29 mouse cellular contexts compared by ENCODE assay signal in the genomic region with DNA sequence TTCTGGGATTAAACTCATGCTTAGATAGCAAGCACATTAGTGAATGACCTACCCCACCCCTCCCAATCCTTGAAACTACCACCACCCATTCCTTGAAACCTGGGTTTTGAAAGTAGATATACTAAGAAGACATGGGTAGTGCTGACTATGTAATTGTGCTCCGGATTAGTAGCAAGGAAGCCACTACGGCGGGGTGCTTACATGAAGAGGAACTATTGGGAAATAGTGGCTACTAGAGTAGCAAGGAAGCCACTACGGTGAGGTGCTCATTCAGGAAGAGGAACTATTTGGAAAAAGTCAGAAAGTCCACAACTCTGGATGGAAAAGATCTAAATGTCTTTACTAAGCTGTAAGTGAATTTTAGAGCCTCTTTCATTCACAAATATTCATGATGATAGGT. TPM values are rescaled to one million over a fixed set of nuclear protein-coding genes. Genes with fewer than 3 reads are reported as not detected.
DNase-seq lines count a peak whose midpoint lies in the region; ATAC-seq and TF ChIP-seq lines count a peak whose summit lies in the region.
"Had no signal": no experiment of that assay in that cellular context is flagged by ENCODE, and none has a peak within 500 bp of the region (broad histone marks: within the 10 kb centered on the region; RNA-seq: fewer than 3 reads in every experiment).

No protein-coding gene starts in this region.

- H3K9ac ChIP-seq in liver, embryonic 16.5 days (ENCODE audit: low read depth, low read length), result no peak overlapping the region
- H3K9ac ChIP-seq in liver, postnatal 0 days (replicated peaks), result no peak overlapping the region
- H3K9ac ChIP-seq in hindbrain, embryonic 14.5 days, result no peak overlapping the region
- no peak overlapping the region for H3K9ac ChIP-seq in hindbrain, embryonic 16.5 days (ENCODE audit: low read depth, low read length)
- H3K9ac ChIP-seq: embryonic facial prominence, embryonic 12.5 days; hindbrain, embryonic 15.5 days; kidney, embryonic 15.5 days; liver, embryonic 12.5 days; lung, embryonic 15.5 days; midbrain, embryonic 12.5 days; stomach, embryonic 15.5 days had no signal

- H3K9me3 ChIP-seq in liver, embryonic 16.5 days (replicated peaks; ENCODE audit: control insufficient read depth, low read length), result no peaks in the 10 kb centered on the region
- H3K9me3 ChIP-seq in liver, postnatal 0 days (ENCODE audit: low read length), result no peaks in the 10 kb centered on the region
- no peaks in the 10 kb centered on the region for H3K9me3 ChIP-seq in hindbrain, embryonic 14.5 days (ENCODE audit: control insufficient read depth, low read length)
- no peaks in the 10 kb centered on the region for H3K9me3 ChIP-seq in hindbrain, embryonic 16.5 days (ENCODE audit: control insufficient read depth, low read length)
- H3K9me3 ChIP-seq: embryonic facial prominence, embryonic 12.5 days; forebrain, embryonic 10.5 days; hindbrain, embryonic 15.5 days; kidney, embryonic 15.5 days; liver, embryonic 12.5 days; lung, embryonic 15.5 days; megakaryocyte, embryonic 14.5 days; midbrain, embryonic 12.5 days; stomach, embryonic 15.5 days had no signal

- 43% methylated on average over 4 of the region's 4 CpGs for WGBS in liver, embryonic 16.5 days (ENCODE audit: insufficient replicate concordance)
- WGBS in liver, postnatal 0 days (ENCODE audit: insufficient replicate concordance), result 54% methylated on average over 4 of the region's 4 CpGs
- 94% methylated on average over 4 of the region's 4 CpGs for WGBS in hindbrain, embryonic 14.5 days
- 93% methylated on average over 4 of the region's 4 CpGs for WGBS in hindbrain, embryonic 16.5 days

- TF ChIP-seq EP300 in liver, postnatal 0 days (IDR thresholded peaks at IDR 0.05; ENCODE audit: low read depth), result no peak

- no peak for DNase-seq in liver, postnatal 0 days
- DNase-seq in hindbrain, embryonic 14.5 days (ENCODE audit: low spot score), result no peak
- DNase-seq: adrenal gland, postnatal 36 days; B cell, adult 2 months; cerebellum, adult 2 months; cerebellum, postnatal 14 days; heart, postnatal 4 days; kidney, adult 18-20 months; kidney, postnatal 36 days; layer of hippocampus, postnatal 36 days; left cerebral cortex, postnatal 4 days; right cerebral cortex, postnatal 25 days; thymus, postnatal 14 days had no signal

- H3K4me1 ChIP-seq in liver, embryonic 16.5 days (ENCODE audit: control insufficient read depth, low read depth, low read length), result no peaks in the 10 kb centered on the region
- peaks cover 3% of the 10 kb centered on the region for H3K4me1 ChIP-seq in liver, postnatal 0 days (ENCODE audit: insufficient read depth)
- H3K4me1 ChIP-seq in bone marrow macrophage, adult 2 months (ENCODE audit: control insufficient read depth, insufficient read depth, low read length), result peaks cover 62% of the 10 kb centered on the region
- no peaks in the 10 kb centered on the region for H3K4me1 ChIP-seq in hindbrain, embryonic 14.5 days (replicated peaks; ENCODE audit: control insufficient read depth, insufficient read depth, low read length)
- no peaks in the 10 kb centered on the region for H3K4me1 ChIP-seq in hindbrain, embryonic 16.5 days (ENCODE audit: control insufficient read depth, insufficient read depth, low read depth, low read length)
- H3K4me1 ChIP-seq: embryonic facial prominence, embryonic 12.5 days; forebrain, embryonic 10.5 days; hindbrain, embryonic 15.5 days; kidney, embryonic 15.5 days; lung, embryonic 15.5 days; midbrain, embryonic 12.5 days; stomach, embryonic 15.5 days had no signal

- no peak for TF ChIP-seq POLR2A in bone marrow macrophage, adult 2 months (IDR thresholded peaks at IDR 0.05; ENCODE audit: borderline replicate concordance, low read depth, low read length)

- H3K4me2 ChIP-seq in liver, embryonic 16.5 days (ENCODE audit: low read depth, low read length), result no peak overlapping the region
- H3K4me2 ChIP-seq in liver, postnatal 0 days (ENCODE audit: low read depth, low read length), result no peak overlapping the region
- no peak overlapping the region for H3K4me2 ChIP-seq in hindbrain, embryonic 14.5 days (replicated peaks)
- H3K4me2 ChIP-seq in hindbrain, embryonic 16.5 days (ENCODE audit: low read length), result no peak overlapping the region
- H3K4me2 ChIP-seq: embryonic facial prominence, embryonic 12.5 days; heart, embryonic 11.5 days; hindbrain, embryonic 15.5 days; kidney, embryonic 15.5 days; liver, embryonic 12.5 days; lung, embryonic 15.5 days; midbrain, embryonic 12.5 days; stomach, embryonic 15.5 days had no signal

- no peak for TF ChIP-seq CTCF in liver, postnatal 0 days (IDR thresholded peaks at IDR 0.05; ENCODE audit: low read depth)
- no peak for TF ChIP-seq CTCF in bone marrow macrophage, adult 2 months (IDR thresholded peaks at IDR 0.05; ENCODE audit: low read depth, low read length)

- H3K36me3 ChIP-seq in liver, embryonic 16.5 days (ENCODE audit: control insufficient read depth, insufficient read depth), result no peaks in the 10 kb centered on the region
- no peaks in the 10 kb centered on the region for H3K36me3 ChIP-seq in liver, postnatal 0 days (replicated peaks; ENCODE audit: insufficient read depth, low read length)
- no peaks in the 10 kb centered on the region for H3K36me3 ChIP-seq in hindbrain, embryonic 14.5 days (replicated peaks; ENCODE audit: control insufficient read depth, insufficient read depth)
- H3K36me3 ChIP-seq in hindbrain, embryonic 16.5 days (ENCODE audit: control insufficient read depth, insufficient read depth, low read length), result no peaks in the 10 kb centered on the region
- H3K36me3 ChIP-seq: embryonic facial prominence, embryonic 12.5 days; forebrain, embryonic 10.5 days; hindbrain, embryonic 15.5 days; kidney, embryonic 15.5 days; lung, embryonic 15.5 days; midbrain, embryonic 12.5 days; stomach, embryonic 15.5 days had no signal

- peak; percentile 37; the same call in 1 of the 2 replicates for ATAC-seq in liver, embryonic 16.5 days (ENCODE audit: low read depth)
- no peak for ATAC-seq in liver, postnatal 0 days
- ATAC-seq in granulocyte monocyte progenitor cell, adult 5-6 weeks (replicated peaks; ENCODE audit: poor library complexity, severe bottlenecking), result peak; percentile 74
- ATAC-seq in monocyte, adult 5-6 weeks (replicated peaks; ENCODE audit: insufficient number of reproducible peaks, low FRiP score, low TSS enrichment, poor library complexity, severe bottlenecking), result peak; percentile 56; the same call in 1 of the 2 replicates
- ATAC-seq in hindbrain, embryonic 14.5 days (ENCODE audit: low FRiP score), result no peak
- no peak for ATAC-seq in hindbrain, embryonic 16.5 days
- ATAC-seq: forebrain, embryonic 16.5 days; liver, embryonic 12.5 days had no signal

- H3K27ac ChIP-seq in liver, embryonic 16.5 days (ENCODE audit: low read length), result no peak overlapping the region
- no peak overlapping the region for H3K27ac ChIP-seq in liver, postnatal 0 days (ENCODE audit: low read depth)
- peak overlapping the region; percentile 60 for H3K27ac ChIP-seq in bone marrow macrophage, adult 2 months (ENCODE audit: insufficient read depth, low read depth, low read length)
- no peak overlapping the region for H3K27ac ChIP-seq in hindbrain, embryonic 14.5 days
- no peak overlapping the region for H3K27ac ChIP-seq in hindbrain, embryonic 16.5 days (ENCODE audit: low read depth, low read length)
- H3K27ac ChIP-seq: embryonic facial prominence, embryonic 12.5 days; forebrain, embryonic 10.5 days; hindbrain, embryonic 15.5 days; kidney, embryonic 15.5 days; liver, embryonic 12.5 days; lung, embryonic 15.5 days; midbrain, embryonic 12.5 days had no signal

- no peak overlapping the region for H3K4me3 ChIP-seq in liver, embryonic 16.5 days (ENCODE audit: low read depth, low read length)
- no peak overlapping the region for H3K4me3 ChIP-seq in liver, postnatal 0 days (ENCODE audit: low read depth, low read length)
- no peak overlapping the region for H3K4me3 ChIP-seq in bone marrow macrophage, adult 2 months (ENCODE audit: insufficient read depth, low read length)
- H3K4me3 ChIP-seq in hindbrain, embryonic 14.5 days (replicated peaks; ENCODE audit: low read length), result no peak overlapping the region
- H3K4me3 ChIP-seq in hindbrain, embryonic 16.5 days (ENCODE audit: low read length), result no peak overlapping the region
- H3K4me3 ChIP-seq: embryonic facial prominence, embryonic 12.5 days; forebrain, embryonic 10.5 days; hindbrain, embryonic 15.5 days; kidney, embryonic 15.5 days; liver, embryonic 12.5 days; lung, embryonic 15.5 days; megakaryocyte, embryonic 14.5 days; midbrain, embryonic 12.5 days; stomach, embryonic 15.5 days had no signal

- no peaks in the 10 kb centered on the region for H3K27me3 ChIP-seq in liver, embryonic 16.5 days (ENCODE audit: control insufficient read depth, insufficient read depth, low read depth, low read length)
- H3K27me3 ChIP-seq in liver, postnatal 0 days (ENCODE audit: insufficient read depth, low read length), result no peaks in the 10 kb centered on the region
- H3K27me3 ChIP-seq in hindbrain, embryonic 14.5 days (ENCODE audit: control insufficient read depth, insufficient read depth, low read length), result no peaks in the 10 kb centered on the region
- no peaks in the 10 kb centered on the region for H3K27me3 ChIP-seq in hindbrain, embryonic 16.5 days (replicated peaks; ENCODE audit: control insufficient read depth, insufficient read depth, low read length)
- H3K27me3 ChIP-seq: embryonic facial prominence, embryonic 12.5 days; hindbrain, embryonic 15.5 days; kidney, embryonic 15.5 days; liver, embryonic 12.5 days; lung, embryonic 15.5 days; megakaryocyte, embryonic 14.5 days; midbrain, embryonic 12.5 days; stomach, embryonic 15.5 days had no signal

RNA-seq across cellular contexts. Expression of gene Glrx, which starts 51.5 kb away (rescaled TPM):
- polyA plus RNA-seq in liver, embryonic 16.5 days (2015; fragmentation: Nextera tagmentation; extraction: Ambion mirVana), result 44.7 and 49.9 TPM in 2 replicates
- 114 and 116 TPM in 2 replicates for polyA plus RNA-seq in liver, postnatal 0 days (2015; fragmentation: Nextera tagmentation; extraction: Ambion mirVana)
- polyA plus RNA-seq in bone marrow macrophage, adult 2 months (2012; ENCODE audit: insufficient read depth, insufficient read length, missing spikeins), result 112 and 121 TPM in 2 replicates
- 143 and 158 TPM in 2 replicates for total RNA-seq in granulocyte monocyte progenitor cell, adult 5-6 weeks (2014; fragmentation: Nextera tagmentation)
- 130 and 142 TPM in 2 replicates for total RNA-seq in granulocyte monocyte progenitor cell, adult 5-6 weeks (2017)
- total RNA-seq in monocyte, adult 5-6 weeks (2017), result 11.9 to 36.7 TPM (median 19.7 TPM) in 3 replicates
- polyA plus RNA-seq in hindbrain, embryonic 14.5 days (2014; fragmentation: Nextera tagmentation; extraction: Ambion mirVana), result 76.1 and 78.5 TPM in 2 replicates
- polyA plus RNA-seq in hindbrain, embryonic 16.5 days (2015; fragmentation: Nextera tagmentation; extraction: Ambion mirVana), result 75.8 and 91.4 TPM in 2 replicates

Comparison
In these comparisons a context has a peak if more than half of its experiments do, and no peak if none do; other contexts are left out.
1. ATAC-seq: peak in liver, embryonic 16.5 days (single experiment), granulocyte monocyte progenitor cell, adult 5-6 weeks (single experiment) and monocyte, adult 5-6 weeks (single experiment); none in liver, postnatal 0 days (single experiment), hindbrain, embryonic 14.5 days (single experiment) and hindbrain, embryonic 16.5 days (single experiment).